Mouse (Mus musculus): Measurements from ENCODE around the gene Cers6.

Gene Cers6

GRCm38 (mm10) chr2:69080760-69081159, 219.5 kb downstream of the Cers6 start:
- DNase-seq = no peak

- DNase-seq = no peak
These were observed 221.4 kb downstream of the Cers6 start for GRCm38 (mm10) chr2:69082499-69083197.

GRCm38 (mm10) chr2:69083198-69083509, 221.9 kb downstream of the Cers6 start:
- no peak for DNase-seq

GRCm38 (mm10) chr2:69084416-69084815, 223.2 kb downstream of the Cers6 start:
- no peak for DNase-seq

- no peak for DNase-seq
These were observed 225.4 kb downstream of the Cers6 start for GRCm38 (mm10) chr2:69086505-69087260.

- DNase-seq = no peak
These were observed 234.6 kb downstream of the Cers6 start for GRCm38 (mm10) chr2:69095836-69096235.

- no peak for DNase-seq
These were observed 235.6 kb downstream of the Cers6 start for GRCm38 (mm10) chr2:69096821-69097220.

- DNase-seq = no peak
These were observed 236.3 kb downstream of the Cers6 start for GRCm38 (mm10) chr2:69097526-69097925.

GRCm38 (mm10) chr2:69098701-69099100, 237.5 kb downstream of the Cers6 start:
- no peak for DNase-seq

GRCm38 (mm10) chr2:69099147-69099546, 237.9 kb downstream of the Cers6 start:
- no peak for DNase-seq

- peak; percentile 12 for DNase-seq
These were observed 239.5 kb downstream of the Cers6 start for GRCm38 (mm10) chr2:69100706-69101105.

GRCm38 (mm10) chr2:69103526-69103925, 242.3 kb downstream of the Cers6 start:
- DNase-seq = no peak

- no peak for DNase-seq
These were observed 243.4 kb downstream of the Cers6 start for GRCm38 (mm10) chr2:69104511-69105145.

GRCm38 (mm10) chr2:69109246-69109645, 248.0 kb downstream of the Cers6 start:
- no peak for DNase-seq

GRCm38 (mm10) chr2:69109710-69110109, 248.5 kb downstream of the Cers6 start:
- no peak for DNase-seq

- DNase-seq = no peak
These were observed 251.4 kb downstream of the Cers6 start for GRCm38 (mm10) chr2:69112609-69113008.

GRCm38 (mm10) chr2:69113829-69114547, 252.7 kb downstream of the Cers6 start:
- no peak for DNase-seq

GRCm38 (mm10) chr2:69115921-69116320, 254.7 kb downstream of the Cers6 start:
- DNase-seq = no peak

GRCm38 (mm10) chr2:69116767-69117166, 255.5 kb downstream of the Cers6 start:
- DNase-seq = no peak

GRCm38 (mm10) chr2:69118994-69119393, 257.8 kb downstream of the Cers6 start:
- DNase-seq = no peak

- no peak for DNase-seq
These were observed 258.5 kb downstream of the Cers6 start for GRCm38 (mm10) chr2:69119718-69120117.

GRCm38 (mm10) chr2:69121681-69122080, 260.4 kb downstream of the Cers6 start:
- DNase-seq = no peak

- no peak for DNase-seq
These were observed 264.2 kb downstream of the Cers6 start for GRCm38 (mm10) chr2:69125425-69125824.

Data from kidney, adult 11 months (tissue).